Mouse (Mus musculus) bone marrow, adult 2 months (tissue): Measurements from ENCODE around the gene Usp6nl. TPM values are rescaled to one million over a fixed set of nuclear protein-coding genes. Genes with fewer than 3 reads are reported as not detected.

Experiments used
- H3K27ac ChIP-seq: fragments of 200-500 bp; 2 replicates; pipeline ENCODE4 v1.5.1; 2012; ENCODE audit warnings: low read depth, mild to moderate bottlenecking, control low read depth, inconsistent platforms, low read length; ENCODE audit not compliant: control insufficient read depth, poor library complexity, insufficient read depth
- H3K4me1 ChIP-seq: fragments of 200-500 bp; 2 replicates; pipeline ENCODE4 v1.6.1; 2011; ENCODE audit warnings: low read length; ENCODE audit not compliant: control insufficient read depth, insufficient read depth
- H3K4me3 ChIP-seq: fragments of 200-500 bp; replicated peaks from 2 replicates; pipeline ENCODE3; 2011; ENCODE audit warnings: mild to moderate bottlenecking, low read depth, low read length, control low read depth; ENCODE audit not compliant: control insufficient read depth
- CTCF ChIP-seq: fragments of 200-500 bp; IDR thresholded peaks from 2 replicates; pipeline ENCODE4 v1.5.1; 2011; ENCODE audit warnings: low read length, control low read depth; ENCODE audit not compliant: control insufficient read depth, insufficient read depth
- POLR2A ChIP-seq: fragments of 200-500 bp; IDR thresholded peaks from 2 replicates; pipeline ENCODE4 v1.6.1; 2011; ENCODE audit warnings: low read depth, mild to moderate bottlenecking, control low read depth, low read length, borderline replicate concordance; ENCODE audit not compliant: control insufficient read depth
- WGBS: fragments of 180-500 bp; shearing (Covaris S2); methylation state at CpG from one replicate; pipeline ENCODE4 v1.1.7; 2018; 5-methylcytosine and 5-hydroxymethylcytosine counted together
- polyA plus RNA-seq: library from polyadenylated mRNA; stranded (reverse); fragments of >200 nt; gene quantifications from 2 replicates; pipeline ENCODE4 v1.2.4, GENCODE M21; 2011; ENCODE audit warnings: low replicate concordance; ENCODE audit not compliant: missing spikeins, insufficient read depth, insufficient read length

Gene Usp6nl
- polyA plus RNA-seq, 1 experiment: 6.9 TPM

DNA sequence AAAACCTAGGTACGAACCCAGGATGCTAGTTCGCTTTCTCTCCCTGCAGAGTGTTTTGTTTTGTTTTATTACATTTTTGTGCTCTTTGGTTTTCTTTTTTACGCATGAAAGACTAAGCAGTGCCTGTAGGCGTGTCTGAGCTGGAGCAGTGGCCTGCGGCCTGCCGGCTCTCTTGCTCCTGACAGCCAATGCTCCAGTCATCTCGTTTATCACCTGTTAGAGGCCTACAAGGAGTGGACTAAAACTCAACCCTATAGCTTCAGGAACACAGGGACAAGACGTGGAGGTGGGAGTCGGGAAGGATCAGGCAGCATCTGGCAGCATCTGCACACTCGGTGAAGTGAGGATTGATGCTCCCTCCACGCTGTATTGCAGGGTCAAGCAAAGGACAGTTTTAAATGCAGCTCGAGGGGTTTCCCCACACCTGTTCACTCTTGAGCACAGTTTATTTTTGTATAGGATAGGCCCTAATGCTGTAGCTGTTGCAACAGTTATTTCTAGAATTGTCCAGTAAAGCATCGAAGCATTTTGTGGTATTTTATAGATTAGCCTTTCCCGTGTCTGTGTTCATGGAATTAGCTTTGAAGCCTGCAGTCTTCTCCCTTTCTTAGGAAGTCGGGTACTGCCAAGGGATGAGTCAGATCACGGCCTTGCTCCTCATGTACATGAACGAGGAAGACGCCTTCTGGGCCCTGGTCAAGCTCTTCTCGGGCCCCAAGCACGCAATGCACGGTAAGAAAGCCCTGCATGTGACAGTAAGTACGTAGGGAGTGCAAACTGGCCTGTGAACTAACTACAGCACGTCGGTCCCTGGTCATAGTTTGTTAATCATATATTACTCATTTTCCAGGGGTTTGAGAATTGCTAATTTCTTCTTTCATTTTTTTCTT, 101.4 kb downstream of the Usp6nl start:
- Histone ChIP-seq H3K27ac (no peak overlapping the region), H3K4me1 (no peaks in the 10 kb centered on the region), H3K4me3 (no peak overlapping the region)
- no peak for TF ChIP-seq POLR2A
- TF ChIP-seq CTCF: no peak
- WGBS: 94% methylated on average over 24 of the region's 24 CpGs

DNA sequence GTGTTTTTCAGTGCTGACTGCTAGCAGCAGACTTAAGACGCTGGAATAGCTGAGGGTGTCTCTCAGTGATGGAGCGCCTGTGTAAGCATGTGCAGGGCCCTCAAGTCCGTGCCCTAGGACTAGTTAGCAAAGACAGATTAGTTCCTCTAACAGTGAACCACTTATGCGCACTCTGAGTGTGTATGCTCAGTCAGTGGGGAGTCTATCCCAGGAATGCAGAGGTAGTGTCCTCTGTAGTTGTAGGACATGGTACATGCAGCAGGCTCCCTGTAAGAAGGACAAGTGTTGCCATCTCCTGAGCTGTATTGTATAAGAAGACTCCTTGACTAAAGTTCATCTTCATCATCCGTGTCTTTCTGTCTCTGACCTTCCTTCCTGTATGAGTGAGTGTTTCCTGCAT, 102.4 kb downstream of the Usp6nl start:
- 81% methylated on average over 5 of the region's 5 CpGs for WGBS
- Histone ChIP-seq H3K27ac (no peak overlapping the region), H3K4me1 (no peaks in the 10 kb centered on the region), H3K4me3 (no peak overlapping the region)
- TF ChIP-seq POLR2A (no peak), CTCF (no peak)

GRCm38 (mm10) chr2:6436085-6436950, 113.9 kb downstream of the Usp6nl start:
- H3K4me1 ChIP-seq: no peaks in the 10 kb centered on the region
- H3K4me3 ChIP-seq: no peak overlapping the region
- no peak overlapping the region for H3K27ac ChIP-seq
- WGBS: 71% methylated on average over 16 of the region's 16 CpGs
- TF ChIP-seq POLR2A (no peak), CTCF (peak; percentile 85)

- H3K4me1 ChIP-seq: peaks cover 3% of the 10 kb centered on the region
- no peak overlapping the region; the same call in 1 of the 2 replicates for H3K27ac ChIP-seq
Measured at GRCm38 (mm10) chr2:6441688-6442087, 119.2 kb downstream of the Usp6nl start.

DNA sequence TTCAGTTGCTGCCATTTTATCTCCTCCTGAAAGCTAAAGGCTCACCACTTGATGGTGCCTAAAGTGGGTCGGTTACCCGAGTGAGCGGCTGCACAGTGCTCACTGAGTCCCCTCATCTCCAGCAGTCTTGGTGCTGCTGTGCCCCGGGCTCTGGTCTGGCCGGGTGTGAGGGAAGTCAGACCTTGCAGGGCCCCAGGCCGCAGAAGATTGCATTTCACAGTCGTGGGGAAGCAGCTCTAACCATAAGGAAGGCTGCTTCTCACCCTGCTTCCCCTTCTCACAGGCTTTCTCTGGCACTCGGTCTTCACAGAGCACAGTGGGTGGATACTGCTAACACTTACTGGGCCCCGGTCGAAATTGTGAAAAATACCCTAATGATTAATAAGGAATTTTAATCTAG, 119.8 kb downstream of the Usp6nl start:
- peaks cover 3% of the 10 kb centered on the region for H3K4me1 ChIP-seq
- TF ChIP-seq CTCF (no peak), POLR2A (no peak; the same call in 1 of the 2 replicates)
- 6% methylated on average over 10 of the region's 10 CpGs for WGBS
- H3K27ac ChIP-seq: 0 out of 2 replicates have a peak overlapping the region, but pooled peaks have one; percentile 46
- H3K4me3 ChIP-seq: no peak overlapping the region

More at GRCm38 (mm10) chr2:6441688-6442087, 119.2 kb downstream of the Usp6nl start:
- TF ChIP-seq CTCF (no peak), POLR2A (no peak)
- no peak overlapping the region for H3K4me3 ChIP-seq
- WGBS: 48% methylated on average over 9 of the region's 9 CpGs

- no peak for TF ChIP-seq POLR2A
- Histone ChIP-seq H3K27ac (no peak overlapping the region), H3K4me1 (peaks cover 3% of the 10 kb centered on the region), H3K4me3 (no peak overlapping the region)
- 92% methylated on average over 4 of the region's 4 CpGs for WGBS
Measured at GRCm38 (mm10) chr2:6444015-6444414, 121.5 kb downstream of the Usp6nl start.

GRCm38 (mm10) chr2:6444723-6445169, 122.3 kb downstream of the Usp6nl start:
- TF ChIP-seq CTCF (no peak), POLR2A (no peak)
- Histone ChIP-seq H3K4me3 (no peak overlapping the region), H3K4me1 (peaks cover 3% of the 10 kb centered on the region), H3K27ac (no peak overlapping the region)
- 50% methylated on average over 4 of the region's 4 CpGs for WGBS

DNA sequence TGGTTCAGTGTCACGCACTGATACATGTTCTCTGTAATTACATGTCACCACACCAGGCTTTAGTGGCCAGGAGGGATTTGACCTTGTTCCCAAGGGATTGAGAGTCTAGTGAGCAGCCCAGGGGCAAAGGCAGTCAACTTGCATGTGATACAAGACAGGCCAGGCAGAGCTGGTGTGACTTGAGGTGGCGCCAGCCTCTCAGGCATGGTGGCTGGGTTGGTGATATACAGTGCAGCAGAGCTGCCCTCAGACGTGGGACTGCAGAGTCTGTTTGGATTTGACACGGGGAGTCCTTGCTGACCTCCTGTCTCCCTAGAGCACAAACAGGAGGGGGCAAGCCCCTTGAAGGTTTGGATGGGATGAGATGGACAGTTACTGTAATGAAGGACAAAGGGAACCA, 123.4 kb downstream of the Usp6nl start:
- Histone ChIP-seq H3K27ac (no peak overlapping the region), H3K4me3 (no peak overlapping the region), H3K4me1 (peaks cover 3% of the 10 kb centered on the region)
- TF ChIP-seq CTCF: no peak
- TF ChIP-seq POLR2A: no peak
- WGBS: 87% methylated on average over 4 of the region's 4 CpGs
